Mouse (Mus musculus) ES-E14 (cell line): ENCODE data around the gene Dda1. TPM values are rescaled to one million over a fixed set of nuclear protein-coding genes. Genes with fewer than 3 reads are reported as not detected.

Experiments used
- DNase-seq: peaks from one replicate; pipeline ENCODE4 v3.0.0-alpha.2; 2013; ENCODE audit warnings: low read depth, low spot score
- H3K27ac ChIP-seq: 2 replicates; pipeline ENCODE4 v1.5.1; 2012; ENCODE audit warnings: low read depth, mild to moderate bottlenecking, low read length, moderate library complexity, mixed read lengths; ENCODE audit not compliant: poor library complexity, insufficient read depth, severe bottlenecking
- H3K36me3 ChIP-seq: 2 replicates; pipeline ENCODE4 v1.6.1; 2012; ENCODE audit warnings: mild to moderate bottlenecking, low read length, moderate library complexity, mixed read lengths; ENCODE audit not compliant: control insufficient read depth, poor library complexity, insufficient read depth, severe bottlenecking
- H3K4me1 ChIP-seq, 2 experiments: fragments of 150-350 bp in 1 of 2; sonication (generic) in 1 of 2; 2 replicates each; pipeline ENCODE4 v1.6.1; 2012; ENCODE audit warnings: low read length in 2 of 2, mild to moderate bottlenecking in 1 of 2, mixed read lengths in 1 of 2; ENCODE audit not compliant: control insufficient read depth in 2 of 2, insufficient read depth in 2 of 2, poor library complexity in 1 of 2
- H3K4me3 ChIP-seq, 2 experiments: fragments of 150-350 bp in 1 of 2; sonication (generic) in 1 of 2; 2 replicates each; pipeline ENCODE4 v1.5.1; 2012; ENCODE audit warnings: low read length in 2 of 2, low read depth in 1 of 2, mild to moderate bottlenecking in 1 of 2, mixed read lengths in 1 of 2; ENCODE audit not compliant: insufficient read depth in 1 of 2, poor library complexity in 1 of 2, severe bottlenecking in 1 of 2
- H3K9ac ChIP-seq: 2 replicates; pipeline ENCODE4 v1.6.1; 2012; ENCODE audit warnings: low read depth, mild to moderate bottlenecking, low read length, mixed read lengths; ENCODE audit not compliant: poor library complexity, insufficient read depth, severe bottlenecking
- H3K9me3 ChIP-seq: fragments of 150-350 bp; sonication (generic); 2 replicates; pipeline ENCODE4 v1.6.1; 2012; ENCODE audit warnings: low read depth, mild to moderate bottlenecking, low read length; ENCODE audit not compliant: control insufficient read depth, insufficient read depth
- CHD2 ChIP-seq: IDR thresholded peaks from 2 replicates; pipeline ENCODE4 v1.6.1; 2014; ENCODE audit warnings: mild to moderate bottlenecking, low read depth, low read length, inconsistent platforms
- HCFC1 ChIP-seq: IDR thresholded peaks from 2 replicates; pipeline ENCODE4 v1.6.1; 2012; ENCODE audit warnings: low read length, inconsistent platforms, borderline replicate concordance; ENCODE audit not compliant: insufficient read depth
- MAFK ChIP-seq: IDR thresholded peaks from 2 replicates; pipeline ENCODE4 v1.6.1; 2014; ENCODE audit warnings: mild to moderate bottlenecking, low read depth, low read length, inconsistent platforms; ENCODE audit not compliant: insufficient read depth
- ZC3H11A ChIP-seq: IDR thresholded peaks from 2 replicates; pipeline ENCODE4 v1.6.1; 2012; ENCODE audit warnings: low read depth, mild to moderate bottlenecking, inconsistent platforms, low read length, borderline replicate concordance
- ZNF384 ChIP-seq: IDR thresholded peaks from 2 replicates; pipeline ENCODE4 v1.6.1; 2012; ENCODE audit warnings: low read depth, low read length, inconsistent platforms
- in situ Hi-C, 2 experiments: fragments of 600-800 bp; cut with MboI; formaldehyde crosslinking; loops; one replicate each; pipeline ENCODE4 v1.15.1; 2025; ENCODE audit warnings: low sequenced_read_pairs in 2 of 2, inconsistent platforms in 1 of 2; ENCODE audit not compliant: unreplicated experiment in 2 of 2
- total RNA-seq: library from RNA; depleted of rRNA; stranded (reverse); fragments of 300-350 nt; gene quantifications from 2 replicates; pipeline ENCODE4 v1.2.3, GENCODE M21; 2012

Gene Dda1
- total RNA-seq, 1 experiment, result 65.1 TPM

DNA sequence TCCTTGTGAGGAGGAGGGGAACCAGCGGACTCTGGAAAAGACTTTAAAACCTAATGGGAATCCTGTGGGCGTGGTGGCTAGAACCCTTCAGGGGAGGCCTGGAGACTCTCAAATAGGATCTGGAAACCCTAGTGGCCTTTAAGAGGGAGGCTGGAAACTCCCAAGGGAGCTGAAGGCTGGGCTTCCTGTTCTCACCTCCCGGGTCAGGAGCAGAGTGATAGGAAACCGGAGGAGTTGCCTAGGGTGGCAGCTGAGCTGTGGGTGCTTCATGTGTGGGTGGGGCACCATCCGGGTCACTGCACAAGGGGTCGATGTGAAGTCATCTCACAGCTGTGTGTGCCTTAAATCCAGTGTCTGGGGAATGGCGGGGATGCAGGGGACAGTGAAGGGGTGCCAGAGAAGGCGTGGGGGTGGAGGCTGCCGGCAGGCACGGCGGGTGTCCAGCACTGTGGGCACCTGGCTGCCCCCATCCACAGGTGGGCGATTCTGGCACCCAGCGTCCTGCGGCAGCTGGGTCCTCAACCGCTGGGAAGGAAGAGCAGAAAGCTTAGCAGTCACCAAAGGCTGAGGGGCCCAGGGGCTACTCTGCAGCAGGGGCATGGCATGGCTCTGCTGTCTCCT is 29.0 kb downstream of the Dda1 start:
- in situ Hi-C loops, result no loop called here
- H3K4me1 ChIP-seq, result peaks cover 2 to 32% of the 10 kb centered on the region in 2 experiments; a peak in 2 of 4 replicates
- peak overlapping the region in 1 of 2 experiments; percentile 29; a peak in 1 of 4 replicates for H3K4me3 ChIP-seq
- H3K36me3 ChIP-seq, result peaks cover 3% of the 10 kb centered on the region; the same call in 1 of the 2 replicates
- no peak for TF ChIP-seq MAFK
- TF ChIP-seq CHD2, result no peak
- no peak for TF ChIP-seq ZC3H11A
- no peak for TF ChIP-seq ZNF384
- TF ChIP-seq HCFC1, result no peak
- H3K9ac ChIP-seq, result peak overlapping the region; percentile 49; the same call in 1 of the 2 replicates
- DNase-seq, result no peak
- peak overlapping the region; percentile 47; the same call in 1 of the 2 replicates for H3K27ac ChIP-seq
- H3K9me3 ChIP-seq, result no peaks in the 10 kb centered on the region

- peak overlapping the region; percentile 49; the same call in 1 of the 2 replicates for H3K9ac ChIP-seq
- in situ Hi-C loops, result no loop called here
- no peak for DNase-seq
These were observed 30.1 kb downstream of the Dda1 start for GRCm38 (mm10) chr8:71498816-71499690.

DNA sequence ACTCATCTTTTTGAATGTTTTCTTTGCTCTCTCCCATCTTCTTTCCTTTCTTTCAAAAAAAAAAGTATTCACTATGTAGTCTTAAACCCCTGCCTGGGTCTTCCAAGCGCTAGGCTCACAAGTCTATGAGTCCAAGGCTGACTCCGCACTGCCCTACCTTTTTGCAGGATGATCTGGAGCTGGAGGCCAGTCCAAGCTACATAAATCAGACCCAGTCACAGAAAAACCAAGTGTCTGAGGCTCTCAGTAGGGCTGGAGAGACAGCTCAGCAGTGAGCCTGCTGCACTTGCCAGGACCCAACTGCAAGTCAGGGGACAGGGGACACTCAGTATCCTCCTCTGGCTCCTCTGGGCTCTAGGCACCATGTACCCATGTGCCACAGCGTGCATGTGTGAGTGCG is 35.4 kb downstream of the Dda1 start:
- H3K36me3 ChIP-seq, result no peaks in the 10 kb centered on the region; the same call in 1 of the 2 replicates
- TF ChIP-seq MAFK (no peak), CHD2 (no peak), ZNF384 (no peak), HCFC1 (no peak), ZC3H11A (no peak)
- H3K4me3 ChIP-seq, result no peak overlapping the region
- H3K9ac ChIP-seq, result no peak overlapping the region
- peaks cover 4 to 11% of the 10 kb centered on the region in 2 experiments; a peak in 2 of 4 replicates for H3K4me1 ChIP-seq
- H3K9me3 ChIP-seq, result no peaks in the 10 kb centered on the region
- in situ Hi-C loops, result no loop called here
- DNase-seq, result no peak
- H3K27ac ChIP-seq, result no peak overlapping the region

More at GRCm38 (mm10) chr8:71498816-71499690, 30.1 kb downstream of the Dda1 start:
- H3K4me3 ChIP-seq, result 0 out of 4 replicates have a peak overlapping the region, but pooled peaks of 1 of the 2 experiments have one; percentile 19
- peak overlapping the region; percentile 88 for H3K27ac ChIP-seq
- TF ChIP-seq CHD2, result no peak
- no peak for TF ChIP-seq HCFC1
- TF ChIP-seq ZNF384, result no peak
- TF ChIP-seq MAFK, result no peak
- TF ChIP-seq ZC3H11A, result no peak
- H3K9me3 ChIP-seq, result no peaks in the 10 kb centered on the region
- peaks cover 3% of the 10 kb centered on the region; the same call in 1 of the 2 replicates for H3K36me3 ChIP-seq
- peaks cover 2 to 32% of the 10 kb centered on the region in 2 experiments; a peak in 2 of 4 replicates for H3K4me1 ChIP-seq

DNA sequence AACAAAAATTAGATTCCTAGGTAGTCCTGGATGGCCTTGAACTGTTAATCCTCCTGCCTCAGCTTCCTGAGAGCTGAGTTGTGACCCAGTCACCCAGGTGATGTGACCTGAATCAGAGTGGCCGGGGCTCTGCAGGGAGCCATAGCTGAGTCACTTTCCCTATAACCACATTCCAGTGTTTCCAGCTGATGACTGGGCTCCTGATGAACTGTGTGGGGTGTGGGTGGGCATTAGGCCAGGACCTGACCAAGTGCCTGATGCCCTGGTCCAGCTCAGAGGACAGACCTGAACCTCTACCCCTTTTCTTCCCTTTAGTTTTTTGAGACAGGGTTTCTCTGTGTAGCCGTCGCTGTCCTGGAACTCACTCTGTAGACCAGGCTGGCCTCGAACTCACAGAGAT is 36.3 kb downstream of the Dda1 start:
- DNase-seq, result no peak
- in situ Hi-C loops, result no loop called here
- H3K9me3 ChIP-seq, result no peaks in the 10 kb centered on the region
- no peak overlapping the region for H3K27ac ChIP-seq
- no peaks in the 10 kb centered on the region; the same call in 1 of the 2 replicates for H3K36me3 ChIP-seq
- TF ChIP-seq HCFC1 (no peak), MAFK (no peak), ZNF384 (no peak), ZC3H11A (no peak), CHD2 (no peak)
- no peak overlapping the region for H3K9ac ChIP-seq
- peaks cover 4 to 6% of the 10 kb centered on the region in 2 experiments; a peak in 2 of 4 replicates for H3K4me1 ChIP-seq
- no peak overlapping the region for H3K4me3 ChIP-seq
